Mouse (Mus musculus) layer of hippocampus, adult 2 months (tissue): Measurements from ENCODE around the gene C2cd2l. TPM values are rescaled to one million over a fixed set of nuclear protein-coding genes. Genes with fewer than 3 reads are reported as not detected.
"Not testable (repeated sequence)": the region's sequence is repeated elsewhere in the genome, so short reads cannot be mapped to it uniquely, and the experiment has no call there.

Source experiments
- DNase-seq, 2 experiments: peaks; one replicate each; pipeline ENCODE4 v3.0.0; 2022; ENCODE audit warnings: low spot score in 2 of 2
- H3K27ac ChIP-seq: fragments of 200-600 bp; 2 replicates; pipeline ENCODE4 v1.8.1; 2022
- H3K4me3 ChIP-seq: fragments of 200-600 bp; 2 replicates; pipeline ENCODE4 v1.8.1; 2022; ENCODE audit warnings: mild to moderate bottlenecking
- CTCF ChIP-seq: fragments of 200-600 bp; conservative IDR thresholded peaks from 2 replicates; pipeline ENCODE4 v1.8.1; 2022; ENCODE audit warnings: antibody characterized with exemption, mild to moderate bottlenecking, moderate library complexity
- long read RNA-seq, 2 experiments: library from polyadenylated mRNA; stranded (forward); transcript quantifications; one replicate each; pipeline ENCODE4 v2.0.0; 2021; ENCODE audit warnings: borderline mapping rate in 2 of 2
- total RNA-seq, 2 experiments: library from RNA; stranded (reverse); gene quantifications; 2 replicates each; pipeline ENCODE4 v1.2.3; 2021

C2cd2l gene
- 100 to 1,000 TPM; 186 to 206 TPM for total RNA-seq
- long read RNA-seq, experiment 1, full-length matches to known transcripts, result 74 of 154 reads
- long read RNA-seq, experiment 1, partial matches to known transcripts, result 46 of 154 reads
- long read RNA-seq, experiment 1, other reads (novel, unspliced or antisense), result 34 of 154 reads
- long read RNA-seq, experiment 2, full-length matches to known transcripts, result 101 of 216 reads
- long read RNA-seq, experiment 2, partial matches to known transcripts, result 65 of 216 reads
- long read RNA-seq, experiment 2, other reads (novel, unspliced or antisense), result 50 of 216 reads

GRCm38 (mm10) chr9:44319887-44320798 is at the start of gene C2cd2l:
Gene C2cd2l, minus strand, starts transcription at chr9:44320285.
- no peak for TF ChIP-seq CTCF
- Histone ChIP-seq H3K4me3 (peak within 1 kb of the TSS; percentile 98), H3K27ac (peak within 1 kb of the TSS; percentile 95)
- peak; percentile 93 to 96 for DNase-seq

- DNase-seq, result no peak
- peak; percentile 70 for TF ChIP-seq CTCF
- Histone ChIP-seq H3K4me3 (no peak overlapping the region), H3K27ac (no peak overlapping the region)
These were observed 44.4 kb upstream of the C2cd2l start for GRCm38 (mm10) chr9:44364480-44364879.

DNA sequence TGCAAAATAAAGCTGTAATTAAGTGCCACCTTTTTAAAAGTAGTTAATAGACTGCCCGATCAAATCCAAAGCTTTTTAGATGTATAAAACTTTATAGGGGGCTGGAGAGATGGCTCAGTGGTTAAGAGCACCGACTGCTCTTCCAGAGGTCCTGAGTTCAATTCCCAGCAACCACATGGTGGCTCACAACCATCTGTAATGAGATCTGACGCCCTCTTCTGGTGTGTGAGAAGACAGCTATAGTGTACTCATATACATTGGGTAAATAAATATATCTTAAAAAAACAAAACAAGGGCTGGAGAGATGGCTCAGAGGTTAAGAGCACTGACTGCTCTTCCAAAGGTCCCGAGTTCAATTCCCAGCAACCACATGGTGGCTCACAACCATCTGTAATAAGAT is 41.8 kb upstream of the C2cd2l start:
- DNase-seq, result not testable (repeated sequence)
- peak overlapping the region; percentile 94 for H3K27ac ChIP-seq
- peak overlapping the region; percentile 98 for H3K4me3 ChIP-seq
- TF ChIP-seq CTCF, result peak; percentile 17; the same call in 1 of the 2 replicates

DNA sequence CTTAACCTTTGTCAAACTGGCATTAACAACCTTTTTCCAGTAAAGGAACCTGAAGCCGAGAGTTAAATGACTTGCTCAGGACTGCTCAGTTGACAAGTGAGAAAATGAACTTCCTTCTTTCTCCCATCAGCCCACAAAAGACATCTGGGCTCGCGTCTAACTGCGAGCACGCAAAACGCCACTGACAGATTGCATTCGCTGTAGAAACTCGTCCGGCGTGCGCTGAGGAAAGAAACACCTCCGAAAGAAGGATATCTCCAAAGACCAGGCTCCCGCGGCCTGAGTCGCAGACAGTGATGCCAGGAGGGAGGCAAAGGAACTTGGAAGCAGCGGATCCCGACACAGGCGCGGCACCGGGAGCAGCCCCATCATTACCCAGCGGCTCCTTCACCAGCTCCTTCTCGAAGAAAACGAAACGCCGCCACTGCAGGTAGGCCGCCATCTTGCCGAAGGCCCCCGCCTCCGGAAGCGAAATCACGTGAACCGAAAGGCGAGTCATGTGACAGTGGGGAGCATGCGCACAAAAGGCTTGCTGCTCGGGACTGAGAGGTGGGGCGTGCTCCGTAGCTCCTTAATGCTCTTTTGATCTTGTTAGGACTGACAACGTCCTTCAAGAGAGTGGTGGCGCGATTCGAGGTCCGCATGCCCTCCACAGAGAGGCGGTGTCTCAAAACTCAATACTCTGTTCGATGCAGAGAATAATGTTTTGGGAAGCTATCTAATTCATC is 41.3 kb upstream of the C2cd2l start, which contains the start of gene Vps11:
Gene Vps11 (minus strand): TSS at position 481 of the 728 bp plus-strand sequence.
- no peak for TF ChIP-seq CTCF
- Histone ChIP-seq H3K27ac (peak within 1 kb of the TSS; percentile 94), H3K4me3 (peak within 1 kb of the TSS; percentile 98)
- DNase-seq, result peak; percentile 93 to 94

DNA sequence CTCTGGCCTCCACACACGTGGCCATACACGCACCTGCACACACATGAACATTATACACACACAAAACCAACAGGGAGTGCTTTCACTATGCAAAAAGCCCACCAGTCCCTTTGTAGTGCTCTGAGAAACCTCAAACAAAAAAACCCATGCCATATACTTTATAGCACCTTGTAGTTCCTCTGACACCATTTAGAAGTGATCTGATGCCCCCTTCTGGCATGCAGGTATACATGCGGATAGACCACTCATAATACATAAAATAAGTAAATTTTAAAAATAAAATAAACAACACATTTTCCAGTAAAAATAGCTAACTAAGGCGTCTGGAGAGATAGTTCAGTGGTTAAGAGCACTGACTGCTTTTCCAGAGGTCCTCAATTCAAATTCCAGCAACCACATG is 37.1 kb upstream of the C2cd2l start:
- H3K4me3 ChIP-seq, result no peak overlapping the region
- peak; percentile 76 for TF ChIP-seq CTCF
- no peak for DNase-seq
- no peak overlapping the region for H3K27ac ChIP-seq

DNA sequence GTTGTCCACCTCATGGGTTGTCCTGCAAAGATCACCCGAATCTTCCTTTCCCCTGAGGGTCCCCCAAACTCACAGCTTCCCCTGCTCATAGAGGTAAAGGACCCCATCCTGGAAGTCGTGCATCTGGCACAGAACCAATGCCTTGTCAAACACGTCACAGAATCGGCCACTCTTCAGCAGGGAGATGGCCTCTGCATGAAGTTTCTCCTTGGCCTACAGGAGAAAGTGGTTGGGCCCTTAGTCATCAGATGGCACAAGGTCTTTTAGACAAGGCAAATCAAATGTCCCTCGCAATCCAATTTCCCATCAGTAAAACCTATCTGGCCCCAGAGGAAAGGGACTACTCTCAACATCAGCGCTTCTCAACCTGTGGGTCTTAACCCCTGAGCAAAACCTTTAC is 33.1 kb upstream of the C2cd2l start:
- no peak for DNase-seq
- TF ChIP-seq CTCF, result no peak
- Histone ChIP-seq H3K4me3 (no peak overlapping the region), H3K27ac (no peak overlapping the region)

DNA sequence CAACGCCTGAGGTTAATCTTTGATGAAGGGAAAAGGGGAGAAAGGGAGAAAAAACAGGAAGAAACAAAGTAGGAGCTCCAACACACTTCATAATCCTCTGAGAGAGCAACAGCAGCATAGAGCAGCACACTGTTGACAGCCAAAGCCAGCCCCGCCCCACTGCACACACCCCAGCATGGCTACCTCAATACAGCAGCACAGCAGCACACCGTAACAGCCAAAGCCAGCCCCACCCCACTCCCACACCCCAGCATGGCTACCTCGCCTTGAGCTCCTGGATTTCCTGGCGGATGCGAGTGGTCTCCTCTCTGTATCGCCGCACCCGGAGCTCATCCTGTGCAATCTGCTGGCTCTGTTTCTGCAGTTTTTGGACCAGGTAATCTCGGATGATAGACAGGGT is 32.3 kb upstream of the C2cd2l start:
- no peak overlapping the region for H3K27ac ChIP-seq
- DNase-seq, result no peak
- no peak overlapping the region for H3K4me3 ChIP-seq
- TF ChIP-seq CTCF, result no peak

GRCm38 (mm10) chr9:44351396-44351795 is 31.3 kb upstream of the C2cd2l start:
- TF ChIP-seq CTCF, result no peak
- DNase-seq, result no peak
- H3K4me3 ChIP-seq, result no peak overlapping the region
- H3K27ac ChIP-seq, result peak overlapping the region; percentile 72; the same call in 1 of the 2 replicates

DNA sequence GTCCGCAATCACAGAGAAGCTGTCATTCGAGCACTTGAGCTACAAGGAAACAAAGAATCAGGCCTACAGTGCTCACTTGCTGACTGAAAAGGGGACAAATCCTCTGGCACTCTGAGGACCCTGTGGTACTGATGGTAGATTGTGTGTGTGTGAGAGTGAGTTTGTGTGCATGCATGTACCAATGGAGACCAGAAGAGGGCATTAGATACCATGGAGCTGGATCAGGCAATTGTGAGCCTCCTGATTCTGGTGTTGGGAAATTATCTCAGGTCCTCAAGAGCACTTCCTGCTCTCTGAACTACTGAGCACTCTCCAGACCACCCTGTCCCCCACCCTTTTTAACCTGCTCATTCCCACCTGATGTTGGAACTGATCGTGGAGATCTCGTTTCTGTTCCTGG is 28.5 kb upstream of the C2cd2l start:
- Histone ChIP-seq H3K27ac (0 out of 2 replicates have a peak overlapping the region, but pooled peaks have one; percentile 28), H3K4me3 (no peak overlapping the region)
- peak; percentile 49 for TF ChIP-seq CTCF
- no peak for DNase-seq

DNA sequence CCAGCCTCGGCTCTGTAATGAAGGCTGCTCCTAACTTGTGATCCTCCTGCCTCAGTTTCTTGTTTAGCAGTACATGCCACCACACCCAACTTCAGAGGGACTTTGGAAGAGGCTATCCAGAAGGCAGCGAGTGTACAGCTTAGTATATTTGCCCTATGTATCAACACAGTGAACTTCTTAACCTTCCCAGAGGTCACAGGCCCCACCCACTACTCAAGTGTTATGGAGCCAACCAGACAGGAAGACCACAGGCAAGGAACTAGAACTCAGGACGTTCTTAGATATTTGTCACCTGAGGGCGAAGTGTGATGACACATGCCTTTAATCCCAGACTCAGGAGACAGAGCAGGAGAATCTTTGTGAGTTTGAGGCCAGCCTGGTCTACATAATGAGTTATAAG is 27.5 kb upstream of the C2cd2l start:
- H3K4me3 ChIP-seq, result no peak overlapping the region
- 0 out of 2 replicates have a peak overlapping the region, but pooled peaks have one; percentile 28 for H3K27ac ChIP-seq
- DNase-seq, result no peak
- TF ChIP-seq CTCF, result no peak

DNA sequence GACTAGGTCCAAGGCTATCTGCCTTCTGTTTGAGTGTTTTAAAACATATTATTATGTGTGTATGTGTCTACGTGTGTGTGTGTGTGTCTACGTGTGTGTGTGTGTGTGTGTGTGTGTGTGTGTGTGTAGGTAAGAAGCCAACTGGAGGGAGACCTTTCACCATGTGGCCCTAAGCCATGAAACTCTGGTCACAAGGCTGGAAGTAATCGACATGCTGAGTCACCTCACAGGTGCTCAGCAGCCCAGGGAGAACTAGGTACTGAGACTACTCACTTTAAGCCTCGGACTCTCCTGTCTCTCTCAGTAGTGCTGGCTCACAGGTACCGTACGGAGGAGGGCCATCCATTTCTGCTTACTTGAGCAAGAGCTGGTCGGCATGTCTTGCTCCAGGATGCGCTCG is 27.1 kb upstream of the C2cd2l start:
- DNase-seq, result no peak
- TF ChIP-seq CTCF, result no peak
- H3K4me3 ChIP-seq, result no peak overlapping the region
- H3K27ac ChIP-seq, result no peak overlapping the region

- no peak for TF ChIP-seq CTCF
- DNase-seq, result peak; percentile 23 to 25
These were observed 25.7 kb upstream of the C2cd2l start for GRCm38 (mm10) chr9:44345570-44346433.

More at GRCm38 (mm10) chr9:44345570-44346433, 25.7 kb upstream of the C2cd2l start:
- Histone ChIP-seq H3K4me3 (no peak overlapping the region), H3K27ac (peak overlapping the region; percentile 84)
